Mouse (Mus musculus) lung, embryonic 14.5 days (tissue): Measurements from ENCODE around the gene Zfp748. TPM values are rescaled to one million over a fixed set of nuclear protein-coding genes. Genes with fewer than 3 reads are reported as not detected.

Source experiments
- ATAC-seq: fragments of 200-750 bp; cut with Nextera tagmentation; 2 replicates; pipeline ENCODE4 v1.8.0; 2017; ENCODE audit warnings: mild to moderate bottlenecking, moderate TSS enrichment, moderate library complexity; ENCODE audit not compliant: insufficient read depth
- DNase-seq: peaks from one replicate; pipeline ENCODE4 v3.0.0-alpha.2; 2015
- H3K27ac ChIP-seq: fragments of 300-500 bp; sonication (generic); 2 replicates; pipeline ENCODE4 v1.5.1; 2014; ENCODE audit warnings: low read depth, mild to moderate bottlenecking, moderate library complexity
- H3K27me3 ChIP-seq: fragments of 300-500 bp; sonication (generic); 2 replicates; pipeline ENCODE4 v1.6.1; 2014; ENCODE audit warnings: low read length, control low read depth; ENCODE audit not compliant: insufficient read depth
- H3K36me3 ChIP-seq: fragments of 300-500 bp; sonication (generic); 2 replicates; pipeline ENCODE4 v1.6.1; 2014; ENCODE audit warnings: control low read depth; ENCODE audit not compliant: insufficient read depth
- H3K4me1 ChIP-seq: fragments of 300-500 bp; sonication (generic); 2 replicates; pipeline ENCODE4 v1.6.1; 2014; ENCODE audit warnings: antibody characterized with exemption, control low read depth; ENCODE audit not compliant: insufficient read depth
- H3K4me2 ChIP-seq: fragments of 300-500 bp; sonication (generic); 2 replicates; pipeline ENCODE4 v1.6.1; 2014; ENCODE audit warnings: mild to moderate bottlenecking
- H3K4me3 ChIP-seq: fragments of 300-500 bp; sonication (generic); 2 replicates; pipeline ENCODE4 v1.5.1; 2014; ENCODE audit warnings: low read depth, low read length
- H3K9ac ChIP-seq: fragments of 300-500 bp; sonication (generic); 2 replicates; pipeline ENCODE4 v1.6.1; 2014
- H3K9me3 ChIP-seq: fragments of 300-500 bp; sonication (generic); 2 replicates; pipeline ENCODE4 v1.6.1; 2016; ENCODE audit warnings: low read depth, low read length, control low read depth
- CTCF ChIP-seq: IDR thresholded peaks from 2 replicates; pipeline ENCODE4 v1.5.1; 2016; ENCODE audit warnings: antibody characterized with exemption, low read depth
- WGBS: fragments of 180-500 bp; shearing (Covaris S2); extraction: QIAGEN DNeasy Blood & Tissue Kit; methylation state at CpG from one replicate; pipeline ENCODE4 v1.1.7; 2014; 5-methylcytosine and 5-hydroxymethylcytosine counted together
- polyA plus RNA-seq: library from polyadenylated mRNA; unstranded; fragments of >200 nt; fragmentation: Nextera tagmentation; extraction: Ambion mirVana; gene quantifications from 2 replicates; pipeline ENCODE4 v1.2.1, GENCODE M21; 2014

The Zfp748 gene
- 16.0 and 16.5 TPM in 2 replicates for polyA plus RNA-seq

DNA sequence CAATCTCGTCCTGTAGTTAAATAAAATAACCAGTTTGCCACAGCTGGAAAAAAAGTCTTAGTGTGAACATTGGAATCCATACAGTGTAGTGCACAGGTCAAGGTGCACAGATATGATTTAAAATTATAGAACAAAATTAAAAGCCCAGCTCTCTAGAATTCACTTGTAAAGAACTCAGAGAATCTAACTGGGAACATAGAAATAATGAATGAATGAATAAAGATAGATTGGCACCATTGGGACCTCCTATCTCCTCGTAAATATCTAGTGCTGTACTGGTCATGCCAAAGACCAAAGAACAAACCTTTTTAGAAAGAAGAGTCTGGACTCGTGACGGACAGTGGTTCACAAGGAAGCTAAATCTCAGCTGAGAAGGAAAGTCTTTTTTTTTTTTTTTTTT is at the start of gene Zfp748:
Gene Zfp748 (minus strand): TSS at position 101 of the 400 bp plus-strand sequence.
- Histone ChIP-seq H3K4me1 (no peaks in the 10 kb centered on the region), H3K27me3 (no peaks in the 10 kb centered on the region), H3K9me3 (no peaks in the 10 kb centered on the region), H3K36me3 (no peaks in the 10 kb centered on the region), H3K4me3 (peak within 1 kb of the TSS; percentile 87), H3K27ac (peak within 1 kb of the TSS; percentile 95), H3K9ac (peak within 1 kb of the TSS; percentile 88), H3K4me2 (peak within 1 kb of the TSS; percentile 79)
- DNase-seq = no peak
- WGBS = 70% methylated on average over 4 of the region's 4 CpGs
- TF ChIP-seq CTCF = no peak
- ATAC-seq = no peak

DNA sequence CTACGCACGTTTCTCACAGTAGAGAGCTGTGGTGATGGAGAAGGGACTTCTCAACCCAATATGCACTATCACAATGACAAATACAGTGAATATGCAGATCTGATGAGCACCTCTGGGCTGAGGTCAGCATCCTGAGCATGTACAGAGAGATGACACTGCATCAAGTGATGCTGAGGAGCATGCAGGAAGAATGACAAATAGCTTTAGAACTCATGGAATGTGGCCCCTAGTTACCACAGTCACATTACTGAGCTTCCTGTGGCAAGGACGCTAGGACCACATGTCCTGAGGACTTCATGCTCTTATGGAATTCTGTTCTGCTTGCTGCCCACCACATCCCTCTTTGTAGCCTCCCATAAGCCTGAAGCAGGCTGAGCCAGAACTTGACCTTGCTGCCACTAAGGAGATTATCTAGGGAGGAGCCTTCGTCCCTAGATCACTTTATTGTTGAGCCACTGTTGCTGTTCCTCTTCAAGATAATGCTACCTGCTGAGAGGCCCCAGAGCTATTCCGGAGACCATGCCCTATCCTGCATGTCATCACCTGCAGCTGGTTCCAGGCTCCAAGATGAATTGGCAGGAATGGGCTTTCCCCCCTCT is 19.1 kb upstream of the Zfp748 start:
- H3K4me3 ChIP-seq = no peak overlapping the region
- no peak for DNase-seq
- WGBS = 68% methylated on average over 5 of the region's 5 CpGs
- no peaks in the 10 kb centered on the region for H3K4me1 ChIP-seq
- H3K4me2 ChIP-seq = no peak overlapping the region
- H3K27ac ChIP-seq = no peak overlapping the region
- no peak for ATAC-seq
- TF ChIP-seq CTCF = no peak
- no peak overlapping the region for H3K9ac ChIP-seq
- no peaks in the 10 kb centered on the region for H3K9me3 ChIP-seq
- no peaks in the 10 kb centered on the region for H3K36me3 ChIP-seq
- H3K27me3 ChIP-seq = no peaks in the 10 kb centered on the region

DNA sequence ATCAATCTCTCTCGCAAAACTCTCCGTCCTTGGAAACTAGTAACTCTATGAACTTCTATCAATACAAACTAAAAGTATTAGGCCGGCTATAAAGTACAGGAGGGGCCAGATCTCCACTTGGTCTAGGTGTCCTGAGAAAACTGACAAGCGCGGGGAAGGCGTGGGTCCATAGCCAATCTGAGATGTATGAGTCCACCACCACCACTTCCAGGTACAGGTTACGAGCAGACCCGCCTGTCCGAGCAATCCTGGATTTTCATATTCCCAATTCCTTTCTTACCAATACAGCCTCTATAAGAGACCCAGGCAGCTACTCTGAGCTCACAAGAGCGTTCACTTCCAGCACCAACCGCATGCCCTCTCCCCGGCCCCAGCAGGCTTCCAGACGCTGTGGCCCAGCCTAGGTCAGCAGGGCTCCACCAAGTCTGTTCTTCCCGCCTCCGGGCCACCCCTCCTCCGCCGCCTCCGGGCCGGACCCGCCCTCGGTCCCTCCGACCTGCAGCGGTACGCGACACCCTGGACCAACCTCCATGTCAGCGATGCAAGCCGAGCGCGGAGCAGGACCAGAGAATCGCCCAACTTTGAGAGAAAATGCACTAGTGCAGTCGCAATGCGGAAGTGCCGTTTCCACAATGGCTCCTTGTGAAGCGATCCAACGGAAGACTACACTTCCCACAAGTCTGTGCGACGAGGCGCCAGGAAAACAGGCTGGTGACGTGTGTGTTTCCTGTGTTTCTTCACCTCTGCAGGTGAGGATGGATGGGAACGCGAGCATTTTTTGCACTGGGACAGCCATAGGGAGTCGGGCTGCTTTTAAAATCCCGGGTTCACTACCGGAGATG is 904 bp downstream of the Zfp748 start:
- Histone ChIP-seq H3K27ac (peak overlapping the region; percentile 95), H3K4me1 (no peaks in the 10 kb centered on the region), H3K4me3 (peak overlapping the region; percentile 87), H3K9ac (peak overlapping the region; percentile 88), H3K4me2 (peak overlapping the region; percentile 79), H3K9me3 (no peaks in the 10 kb centered on the region), H3K36me3 (no peaks in the 10 kb centered on the region), H3K27me3 (no peaks in the 10 kb centered on the region)
- no peak for TF ChIP-seq CTCF
- DNase-seq = peak; percentile 94
- under 1% methylated on average over 44 of the region's 44 CpGs for WGBS
- peak; percentile 98 for ATAC-seq

DNA sequence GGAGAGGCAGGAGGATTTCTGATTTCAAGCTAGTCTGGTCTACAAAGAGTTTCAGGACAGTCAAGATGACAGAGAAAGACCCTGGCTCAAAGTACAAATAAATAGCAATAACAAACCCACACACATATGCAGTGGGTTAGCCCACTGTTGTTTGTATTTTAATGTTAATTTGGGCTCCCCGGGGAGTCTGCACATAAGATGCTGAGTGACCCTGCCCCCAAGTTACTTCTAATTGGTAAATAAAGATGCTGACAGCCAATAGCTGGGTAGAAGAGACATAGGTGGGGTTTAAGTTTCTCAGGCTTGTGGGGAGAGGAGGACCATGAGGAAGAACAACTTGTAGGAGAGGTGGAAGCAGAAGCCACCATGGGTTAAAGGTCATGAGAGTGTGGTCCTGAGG is 7.7 kb downstream of the Zfp748 start:
- Histone ChIP-seq H3K4me3 (no peak overlapping the region), H3K4me1 (no peaks in the 10 kb centered on the region), H3K27ac (no peak overlapping the region), H3K9me3 (no peaks in the 10 kb centered on the region), H3K27me3 (no peaks in the 10 kb centered on the region), H3K9ac (no peak overlapping the region), H3K4me2 (no peak overlapping the region), H3K36me3 (peaks cover 39% of the 10 kb centered on the region)
- ATAC-seq = no peak
- 90% methylated on average over 1 of the region's 1 CpGs for WGBS
- no peak for DNase-seq
- TF ChIP-seq CTCF = no peak

DNA sequence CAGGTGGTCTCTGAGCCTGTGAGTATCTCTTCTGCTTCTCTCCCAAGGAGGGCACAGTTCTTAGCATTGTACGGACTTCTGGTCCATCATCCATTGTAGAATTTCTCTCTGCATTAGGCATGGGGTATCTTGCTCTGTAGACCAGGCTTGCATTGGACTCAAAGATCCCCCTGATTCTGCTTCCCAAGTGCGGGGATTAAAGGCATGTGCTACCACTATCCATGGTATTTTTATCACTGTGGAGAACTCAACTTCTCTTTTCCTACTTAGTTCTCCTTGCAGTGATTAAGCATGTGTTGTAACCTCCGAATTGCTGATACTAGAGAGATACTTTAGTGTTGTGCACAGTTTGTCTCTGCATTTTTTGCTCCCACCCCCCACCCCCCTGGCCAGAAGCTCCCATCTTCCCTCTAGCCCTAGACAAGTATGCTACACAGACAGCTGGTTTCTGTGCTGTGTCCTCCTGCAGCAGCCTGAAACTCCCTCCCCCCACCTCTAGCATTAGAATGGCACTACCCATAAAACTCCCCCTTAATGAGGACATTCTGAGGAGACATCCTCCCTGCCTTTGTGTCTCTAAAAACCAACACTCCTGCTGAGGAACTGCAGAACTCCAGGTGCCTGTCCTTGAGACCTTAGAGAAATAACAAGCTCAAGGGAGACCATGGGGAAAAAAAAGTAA is 26.4 kb downstream of the Zfp748 start:
- DNase-seq (no peak), ATAC-seq (no peak)
- Histone ChIP-seq H3K4me2 (no peak overlapping the region; the same call in 1 of the 2 replicates), H3K27ac (no peak overlapping the region), H3K4me1 (peaks cover 7% of the 10 kb centered on the region), H3K36me3 (no peaks in the 10 kb centered on the region), H3K4me3 (no peak overlapping the region), H3K9ac (no peak overlapping the region), H3K9me3 (no peaks in the 10 kb centered on the region), H3K27me3 (no peaks in the 10 kb centered on the region)
- WGBS = 73% methylated on average over 3 of the region's 3 CpGs
- TF ChIP-seq CTCF = no peak

DNA sequence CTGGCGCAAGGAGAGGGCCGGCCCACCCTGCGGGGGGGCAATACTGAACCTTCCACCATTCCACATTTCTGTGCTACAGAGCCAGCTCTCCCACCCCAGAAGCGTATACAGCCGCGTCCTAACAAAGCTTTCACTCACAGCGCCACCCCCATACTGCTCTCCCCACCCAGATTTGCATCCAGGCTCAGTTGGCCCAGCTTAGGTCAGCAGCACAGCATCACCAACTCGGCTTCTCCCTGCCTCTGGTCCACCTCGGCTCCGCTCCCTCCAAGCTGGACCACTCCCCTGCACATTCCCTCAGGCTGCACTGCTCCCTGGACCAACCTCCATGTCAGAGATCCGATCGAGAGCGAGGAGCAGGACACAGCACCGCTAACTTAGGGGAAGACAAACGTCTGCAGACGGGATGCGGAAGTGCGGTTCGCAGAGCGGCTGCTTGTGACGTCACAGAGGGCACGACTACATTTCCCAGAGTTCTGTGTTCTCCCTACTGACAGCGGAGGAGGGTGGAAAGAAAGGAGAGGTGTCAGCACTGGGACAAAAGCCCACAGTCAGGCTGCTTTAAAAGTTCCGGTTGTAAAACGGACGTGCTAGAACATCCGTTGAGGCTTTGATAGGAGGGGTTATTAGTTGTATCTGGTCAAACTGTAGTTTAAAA is 27.7 kb downstream of the Zfp748 start, which contains the start of the genes Gm26965 and Zfp87:
Gene Gm26965 (minus strand): TSS at position 399 of the 658 bp plus-strand sequence.
Gene Zfp87 (minus strand): TSS at position 425 of the 658 bp plus-strand sequence.
- ATAC-seq (peak; percentile 99), DNase-seq (peak; percentile 99)
- WGBS = under 1% methylated on average over 27 of the region's 27 CpGs
- H3K27ac ChIP-seq = peak within 1 kb of the TSS; percentile 72
- H3K36me3 ChIP-seq = peaks cover 2% of the 10 kb centered on the region; the same call in 1 of the 2 replicates
- H3K9me3 ChIP-seq = no peaks in the 10 kb centered on the region
- TF ChIP-seq CTCF = 0 out of 2 replicates have a peak, but pooled peaks have one; percentile 4
- H3K4me1 ChIP-seq = peaks cover 7% of the 10 kb centered on the region
- no peaks in the 10 kb centered on the region for H3K27me3 ChIP-seq
- H3K4me3 ChIP-seq = peak within 1 kb of the TSS; percentile 71
- H3K4me2 ChIP-seq = peak within 1 kb of the TSS; percentile 72
- H3K9ac ChIP-seq = peak within 1 kb of the TSS; percentile 76
